Mouse (Mus musculus): ENCODE measurements around the gene Rnf167. TPM values are rescaled to one million over a fixed set of nuclear protein-coding genes. Genes with fewer than 3 reads are reported as not detected.

Rnf167 gene
- 113 and 114 TPM in 2 replicates for polyA plus RNA-seq (2014; fragmentation: Nextera tagmentation; extraction: Ambion mirVana)

GRCm38 (mm10) chr11:70646691-70647650 is at the start of gene Rnf167, which contains the start of gene Slc25a11:
Gene Rnf167, plus strand, starts transcription at chr11:70647235.
Gene Slc25a11, minus strand, starts transcription at chr11:70647479.
- DNase-seq (ENCODE audit: low spot score) (peak; percentile 96), ATAC-seq (replicated peaks; ENCODE audit: low FRiP score) (peak; percentile 83)
- peak within 1 kb of the TSS; percentile 95 for H3K9ac ChIP-seq (ENCODE audit: low read depth, low read length)
- H3K4me1 ChIP-seq (replicated peaks; ENCODE audit: control insufficient read depth, insufficient read depth, low read length) = peaks cover 46% of the 10 kb centered on the region
- H3K9me3 ChIP-seq (ENCODE audit: control insufficient read depth, low read length) = no peaks in the 10 kb centered on the region
- H3K27ac ChIP-seq (ENCODE audit: low read depth, low read length) = peak within 1 kb of the TSS; percentile 98
- H3K36me3 ChIP-seq (ENCODE audit: control insufficient read depth, insufficient read depth, low read length) = peaks cover 43% of the 10 kb centered on the region
- H3K4me3 ChIP-seq (ENCODE audit: low read depth, low read length) = peak within 1 kb of the TSS; percentile 92
- H3K4me2 ChIP-seq = peak within 1 kb of the TSS; percentile 92
- WGBS = under 1% methylated on average over 63 of the region's 63 CpGs
- H3K27me3 ChIP-seq (replicated peaks; ENCODE audit: control insufficient read depth, insufficient read depth, low read length) = no peaks in the 10 kb centered on the region

GRCm38 (mm10) chr11:70597301-70597700 is 49.7 kb upstream of the Rnf167 start:
- WGBS = 45% methylated on average over 6 of the region's 6 CpGs
- Histone ChIP-seq H3K9ac (ENCODE audit: low read depth, low read length) (no peak overlapping the region), H3K27me3 (replicated peaks; ENCODE audit: control insufficient read depth, insufficient read depth, low read length) (no peaks in the 10 kb centered on the region), H3K36me3 (ENCODE audit: control insufficient read depth, insufficient read depth, low read length) (peaks cover 12% of the 10 kb centered on the region; the same call in 1 of the 2 replicates), H3K4me2 (no peak overlapping the region; the same call in 1 of the 2 replicates), H3K4me1 (replicated peaks; ENCODE audit: control insufficient read depth, insufficient read depth, low read length) (peaks cover 26% of the 10 kb centered on the region), H3K27ac (ENCODE audit: low read depth, low read length) (no peak overlapping the region), H3K9me3 (ENCODE audit: control insufficient read depth, low read length) (no peaks in the 10 kb centered on the region), H3K4me3 (ENCODE audit: low read depth, low read length) (no peak overlapping the region)
- no peak for DNase-seq (ENCODE audit: low spot score)
- ATAC-seq (replicated peaks; ENCODE audit: low FRiP score) = peak; percentile 68

GRCm38 (mm10) chr11:70598451-70598953 is 48.5 kb upstream of the Rnf167 start:
- WGBS = 84% methylated on average over 9 of the region's 9 CpGs
- no peak overlapping the region for H3K4me3 ChIP-seq (ENCODE audit: low read depth, low read length)
- no peak overlapping the region for H3K9ac ChIP-seq (ENCODE audit: low read depth, low read length)
- no peaks in the 10 kb centered on the region for H3K27me3 ChIP-seq (replicated peaks; ENCODE audit: control insufficient read depth, insufficient read depth, low read length)
- no peak overlapping the region for H3K27ac ChIP-seq (ENCODE audit: low read depth, low read length)
- no peak for ATAC-seq (replicated peaks; ENCODE audit: low FRiP score)
- H3K4me1 ChIP-seq (replicated peaks; ENCODE audit: control insufficient read depth, insufficient read depth, low read length) = peaks cover 26% of the 10 kb centered on the region
- DNase-seq (ENCODE audit: low spot score) = no peak
- no peak overlapping the region for H3K4me2 ChIP-seq
- no peaks in the 10 kb centered on the region for H3K9me3 ChIP-seq (ENCODE audit: control insufficient read depth, low read length)
- H3K36me3 ChIP-seq (ENCODE audit: control insufficient read depth, insufficient read depth, low read length) = peaks cover 16% of the 10 kb centered on the region; the same call in 1 of the 2 replicates

- ATAC-seq (replicated peaks; ENCODE audit: low FRiP score) (no peak), DNase-seq (ENCODE audit: low spot score) (peak; percentile 63)
- Histone ChIP-seq H3K4me3 (ENCODE audit: low read depth, low read length) (no peak overlapping the region), H3K27me3 (replicated peaks; ENCODE audit: control insufficient read depth, insufficient read depth, low read length) (no peaks in the 10 kb centered on the region), H3K27ac (ENCODE audit: low read depth, low read length) (no peak overlapping the region), H3K9ac (ENCODE audit: low read depth, low read length) (no peak overlapping the region), H3K4me2 (no peak overlapping the region), H3K9me3 (ENCODE audit: control insufficient read depth, low read length) (no peaks in the 10 kb centered on the region), H3K4me1 (replicated peaks; ENCODE audit: control insufficient read depth, insufficient read depth, low read length) (no peaks in the 10 kb centered on the region), H3K36me3 (ENCODE audit: control insufficient read depth, insufficient read depth, low read length) (peaks cover 55% of the 10 kb centered on the region)
- WGBS = 66% methylated on average over 14 of the region's 14 CpGs
Measured at GRCm38 (mm10) chr11:70605024-70605566, 41.9 kb upstream of the Rnf167 start.

GRCm38 (mm10) chr11:70606717-70607116 is 40.3 kb upstream of the Rnf167 start:
- WGBS = 81% methylated on average over 12 of the region's 12 CpGs
- ATAC-seq (replicated peaks; ENCODE audit: low FRiP score) (no peak), DNase-seq (ENCODE audit: low spot score) (no peak)
- no peak overlapping the region for H3K9ac ChIP-seq (ENCODE audit: low read depth, low read length)
- no peak overlapping the region for H3K4me2 ChIP-seq
- no peak overlapping the region for H3K4me3 ChIP-seq (ENCODE audit: low read depth, low read length)
- no peaks in the 10 kb centered on the region for H3K27me3 ChIP-seq (replicated peaks; ENCODE audit: control insufficient read depth, insufficient read depth, low read length)
- H3K9me3 ChIP-seq (ENCODE audit: control insufficient read depth, low read length) = no peaks in the 10 kb centered on the region
- peaks cover 62% of the 10 kb centered on the region for H3K36me3 ChIP-seq (ENCODE audit: control insufficient read depth, insufficient read depth, low read length)
- no peak overlapping the region for H3K27ac ChIP-seq (ENCODE audit: low read depth, low read length)
- no peaks in the 10 kb centered on the region for H3K4me1 ChIP-seq (replicated peaks; ENCODE audit: control insufficient read depth, insufficient read depth, low read length)

- H3K4me2 ChIP-seq = no peak overlapping the region
- no peak for DNase-seq (ENCODE audit: low spot score)
- peaks cover 67% of the 10 kb centered on the region for H3K36me3 ChIP-seq (ENCODE audit: control insufficient read depth, insufficient read depth, low read length)
- no peaks in the 10 kb centered on the region for H3K9me3 ChIP-seq (ENCODE audit: control insufficient read depth, low read length)
- 87% methylated on average over 9 of the region's 9 CpGs for WGBS
- no peak overlapping the region for H3K9ac ChIP-seq (ENCODE audit: low read depth, low read length)
- no peaks in the 10 kb centered on the region for H3K4me1 ChIP-seq (replicated peaks; ENCODE audit: control insufficient read depth, insufficient read depth, low read length)
- no peak for ATAC-seq (replicated peaks; ENCODE audit: low FRiP score)
- H3K27me3 ChIP-seq (replicated peaks; ENCODE audit: control insufficient read depth, insufficient read depth, low read length) = no peaks in the 10 kb centered on the region
- H3K27ac ChIP-seq (ENCODE audit: low read depth, low read length) = no peak overlapping the region
- no peak overlapping the region for H3K4me3 ChIP-seq (ENCODE audit: low read depth, low read length)
Measured at GRCm38 (mm10) chr11:70607611-70608010, 39.4 kb upstream of the Rnf167 start.

- Histone ChIP-seq H3K27ac (ENCODE audit: low read depth, low read length) (no peak overlapping the region), H3K4me3 (ENCODE audit: low read depth, low read length) (no peak overlapping the region), H3K9me3 (ENCODE audit: control insufficient read depth, low read length) (no peaks in the 10 kb centered on the region), H3K27me3 (replicated peaks; ENCODE audit: control insufficient read depth, insufficient read depth, low read length) (no peaks in the 10 kb centered on the region), H3K9ac (ENCODE audit: low read depth, low read length) (no peak overlapping the region), H3K36me3 (ENCODE audit: control insufficient read depth, insufficient read depth, low read length) (peaks cover 64% of the 10 kb centered on the region), H3K4me1 (replicated peaks; ENCODE audit: control insufficient read depth, insufficient read depth, low read length) (no peaks in the 10 kb centered on the region), H3K4me2 (no peak overlapping the region)
- 89% methylated on average over 26 of the region's 26 CpGs for WGBS
- DNase-seq (ENCODE audit: low spot score) (no peak), ATAC-seq (replicated peaks; ENCODE audit: low FRiP score) (peak; percentile 26; the same call in 1 of the 2 replicates)
Measured at GRCm38 (mm10) chr11:70608381-70609066, 38.5 kb upstream of the Rnf167 start.

GRCm38 (mm10) chr11:70610752-70611151 is 36.3 kb upstream of the Rnf167 start:
- H3K27ac ChIP-seq (ENCODE audit: low read depth, low read length) = no peak overlapping the region

More at GRCm38 (mm10) chr11:70610752-70611151, 36.3 kb upstream of the Rnf167 start:
- no peaks in the 10 kb centered on the region for H3K9me3 ChIP-seq (ENCODE audit: control insufficient read depth, low read length)
- peaks cover 10% of the 10 kb centered on the region for H3K4me1 ChIP-seq (replicated peaks; ENCODE audit: control insufficient read depth, insufficient read depth, low read length)
- ATAC-seq (replicated peaks; ENCODE audit: low FRiP score) (no peak), DNase-seq (ENCODE audit: low spot score) (no peak)
- no peaks in the 10 kb centered on the region; the same call in 1 of the 2 replicates for H3K27me3 ChIP-seq (replicated peaks; ENCODE audit: control insufficient read depth, insufficient read depth, low read length)
- H3K4me3 ChIP-seq (ENCODE audit: low read depth, low read length) = no peak overlapping the region
- peaks cover 50% of the 10 kb centered on the region for H3K36me3 ChIP-seq (ENCODE audit: control insufficient read depth, insufficient read depth, low read length)
- no peak overlapping the region for H3K9ac ChIP-seq (ENCODE audit: low read depth, low read length)
- H3K4me2 ChIP-seq = no peak overlapping the region
- WGBS = 89% methylated on average over 4 of the region's 4 CpGs

Data from liver, embryonic 11.5 days (tissue).